Mouse (Mus musculus): Measurements from ENCODE around the gene Sema4b. TPM values are rescaled to one million over a fixed set of nuclear protein-coding genes. Genes with fewer than 3 reads are reported as not detected.

The Sema4b gene
- total RNA-seq, 1 experiment from 2014 or later, result 9.2 TPM

GRCm38 (mm10) chr7:80232489-80233029 lies 45.9 kb downstream of the Sema4b start, which contains the start of the genes Cib1 and Gdpgp1:
TSS of gene Cib1 (minus strand) at chr7:80232813.
TSS of gene Gdpgp1 (plus strand) at chr7:80232865.
- ATAC-seq (replicated peaks in 1 of 2; ENCODE audit: insufficient read depth in 1 of 2, low FRiP score in 2 of 2, low TSS enrichment in 1 of 2, low read depth in 1 of 2, poor library complexity in 2 of 2, severe bottlenecking in 2 of 2), result peak; percentile 94 to 95

GRCm38 (mm10) chr7:80233799-80234198 lies 47.2 kb downstream of the Sema4b start:
- ATAC-seq (replicated peaks in 1 of 2; ENCODE audit: insufficient read depth in 1 of 2, low FRiP score in 2 of 2, low TSS enrichment in 1 of 2, low read depth in 1 of 2, poor library complexity in 2 of 2, severe bottlenecking in 2 of 2), result no peak

GRCm38 (mm10) chr7:80238542-80238941 lies 51.9 kb downstream of the Sema4b start:
- ATAC-seq (replicated peaks in 1 of 2; ENCODE audit: insufficient read depth in 1 of 2, low FRiP score in 2 of 2, low TSS enrichment in 1 of 2, low read depth in 1 of 2, poor library complexity in 2 of 2, severe bottlenecking in 2 of 2), result no peak

GRCm38 (mm10) chr7:80241661-80242060 lies 55.0 kb downstream of the Sema4b start:
- no peak for ATAC-seq (replicated peaks in 1 of 2; ENCODE audit: insufficient read depth in 1 of 2, low FRiP score in 2 of 2, low TSS enrichment in 1 of 2, low read depth in 1 of 2, poor library complexity in 2 of 2, severe bottlenecking in 2 of 2)

GRCm38 (mm10) chr7:80244851-80245250 lies 58.2 kb downstream of the Sema4b start:
- ATAC-seq (replicated peaks in 1 of 2; ENCODE audit: insufficient read depth in 1 of 2, low FRiP score in 2 of 2, low TSS enrichment in 1 of 2, low read depth in 1 of 2, poor library complexity in 2 of 2, severe bottlenecking in 2 of 2), result no peak

- peak; percentile 97 to 98 for ATAC-seq (replicated peaks in 1 of 2; ENCODE audit: insufficient read depth in 1 of 2, low FRiP score in 2 of 2, low TSS enrichment in 1 of 2, low read depth in 1 of 2, poor library complexity in 2 of 2, severe bottlenecking in 2 of 2)
Measured at GRCm38 (mm10) chr7:80246148-80246721, 59.6 kb downstream of the Sema4b start, which contains the start of gene Ttll13. TSS of gene Ttll13 (plus strand) at chr7:80246376.

- peak in 1 of 2 experiments; percentile 33; a peak in 2 of 4 replicates for ATAC-seq (replicated peaks in 1 of 2; ENCODE audit: insufficient read depth in 1 of 2, low FRiP score in 2 of 2, low TSS enrichment in 1 of 2, low read depth in 1 of 2, poor library complexity in 2 of 2, severe bottlenecking in 2 of 2)
Measured at GRCm38 (mm10) chr7:80246859-80247258, 60.2 kb downstream of the Sema4b start.

- no peak for ATAC-seq (replicated peaks in 1 of 2; ENCODE audit: insufficient read depth in 1 of 2, low FRiP score in 2 of 2, low TSS enrichment in 1 of 2, low read depth in 1 of 2, poor library complexity in 2 of 2, severe bottlenecking in 2 of 2)
Measured at GRCm38 (mm10) chr7:80252437-80252836, 65.8 kb downstream of the Sema4b start.

GRCm38 (mm10) chr7:80252886-80253285 lies 66.2 kb downstream of the Sema4b start:
- ATAC-seq (replicated peaks in 1 of 2; ENCODE audit: insufficient read depth in 1 of 2, low FRiP score in 2 of 2, low TSS enrichment in 1 of 2, low read depth in 1 of 2, poor library complexity in 2 of 2, severe bottlenecking in 2 of 2), result no peak

GRCm38 (mm10) chr7:80255981-80256380 lies 69.3 kb downstream of the Sema4b start:
- ATAC-seq (replicated peaks in 1 of 2; ENCODE audit: insufficient read depth in 1 of 2, low FRiP score in 2 of 2, low TSS enrichment in 1 of 2, low read depth in 1 of 2, poor library complexity in 2 of 2, severe bottlenecking in 2 of 2), result no peak

GRCm38 (mm10) chr7:80257706-80258105 lies 71.1 kb downstream of the Sema4b start:
- no peak for ATAC-seq (replicated peaks in 1 of 2; ENCODE audit: insufficient read depth in 1 of 2, low FRiP score in 2 of 2, low TSS enrichment in 1 of 2, low read depth in 1 of 2, poor library complexity in 2 of 2, severe bottlenecking in 2 of 2)

- peak; percentile 63 to 85 for ATAC-seq (replicated peaks in 1 of 2; ENCODE audit: insufficient read depth in 1 of 2, low FRiP score in 2 of 2, low TSS enrichment in 1 of 2, low read depth in 1 of 2, poor library complexity in 2 of 2, severe bottlenecking in 2 of 2)
Measured at GRCm38 (mm10) chr7:80260625-80261371, 74.2 kb downstream of the Sema4b start, which contains the start of gene Ngrn. TSS of gene Ngrn (plus strand) at chr7:80261215.

GRCm38 (mm10) chr7:80261372-80261990 lies 74.8 kb downstream of the Sema4b start:
- peak in 1 of 2 experiments; percentile 30; a peak in 2 of 4 replicates for ATAC-seq (replicated peaks in 1 of 2; ENCODE audit: insufficient read depth in 1 of 2, low FRiP score in 2 of 2, low TSS enrichment in 1 of 2, low read depth in 1 of 2, poor library complexity in 2 of 2, severe bottlenecking in 2 of 2)

- no peak for ATAC-seq (replicated peaks in 1 of 2; ENCODE audit: insufficient read depth in 1 of 2, low FRiP score in 2 of 2, low TSS enrichment in 1 of 2, low read depth in 1 of 2, poor library complexity in 2 of 2, severe bottlenecking in 2 of 2)
Measured at GRCm38 (mm10) chr7:80264606-80265005, 78.0 kb downstream of the Sema4b start.

- no peak for ATAC-seq (replicated peaks in 1 of 2; ENCODE audit: insufficient read depth in 1 of 2, low FRiP score in 2 of 2, low TSS enrichment in 1 of 2, low read depth in 1 of 2, poor library complexity in 2 of 2, severe bottlenecking in 2 of 2)
Measured at GRCm38 (mm10) chr7:80267764-80268163, 81.1 kb downstream of the Sema4b start.

- peak; percentile 87 to 89 for ATAC-seq (replicated peaks in 1 of 2; ENCODE audit: insufficient read depth in 1 of 2, low FRiP score in 2 of 2, low TSS enrichment in 1 of 2, low read depth in 1 of 2, poor library complexity in 2 of 2, severe bottlenecking in 2 of 2)
Measured at GRCm38 (mm10) chr7:80268897-80269750, 82.5 kb downstream of the Sema4b start, which contains the start of gene Vps33b. TSS of gene Vps33b (plus strand) at chr7:80269649.

- ATAC-seq (replicated peaks in 1 of 2; ENCODE audit: insufficient read depth in 1 of 2, low FRiP score in 2 of 2, low TSS enrichment in 1 of 2, low read depth in 1 of 2, poor library complexity in 2 of 2, severe bottlenecking in 2 of 2), result peak in 1 of 2 experiments; percentile 23; a peak in 2 of 4 replicates
Measured at GRCm38 (mm10) chr7:80269751-80270255, 83.2 kb downstream of the Sema4b start.
